Mouse (Mus musculus): ENCODE measurements around the gene Myrf.

The Myrf gene

GRCm38 (mm10) chr19:10205051-10205450 lies 35.5 kb downstream of the Myrf start:
- peak; percentile 58 for DNase-seq (ENCODE audit: low read depth)

- peak; percentile 91 for DNase-seq (ENCODE audit: low read depth)
These were observed 35.9 kb downstream of the Myrf start for GRCm38 (mm10) chr19:10204616-10205001.

- peak; percentile 93 for DNase-seq (ENCODE audit: low read depth)
These were observed 36.5 kb downstream of the Myrf start, which contains the start of the genes Tmem258 and Fen1 for GRCm38 (mm10) chr19:10203848-10204615. Tmem258 (plus strand) TSS chr19:10204014. Fen1 (minus strand) TSS chr19:10204169.

- DNase-seq (ENCODE audit: low read depth) = no peak
These were observed 37.3 kb downstream of the Myrf start for GRCm38 (mm10) chr19:10203146-10203847.

GRCm38 (mm10) chr19:10198723-10199122 lies 41.8 kb downstream of the Myrf start:
- DNase-seq (ENCODE audit: low read depth) = peak; percentile 94

GRCm38 (mm10) chr19:10198286-10198685 lies 42.3 kb downstream of the Myrf start:
- DNase-seq (ENCODE audit: low read depth) = no peak

- peak; percentile 41 for DNase-seq (ENCODE audit: low read depth)
These were observed 43.4 kb downstream of the Myrf start for GRCm38 (mm10) chr19:10197130-10197529.

GRCm38 (mm10) chr19:10195252-10195651 lies 45.3 kb downstream of the Myrf start:
- DNase-seq (ENCODE audit: low read depth) = peak; percentile 73

GRCm38 (mm10) chr19:10194337-10194736 lies 46.2 kb downstream of the Myrf start:
- no peak for DNase-seq (ENCODE audit: low read depth)

GRCm38 (mm10) chr19:10191326-10191725 lies 49.2 kb downstream of the Myrf start:
- DNase-seq (ENCODE audit: low read depth) = no peak

GRCm38 (mm10) chr19:10190796-10191195 lies 49.8 kb downstream of the Myrf start:
- DNase-seq (ENCODE audit: low read depth) = peak; percentile 92

GRCm38 (mm10) chr19:10189940-10190339 lies 50.6 kb downstream of the Myrf start:
- no peak for DNase-seq (ENCODE audit: low read depth)

GRCm38 (mm10) chr19:10189022-10189421 lies 51.5 kb downstream of the Myrf start:
- DNase-seq (ENCODE audit: low read depth) = no peak

GRCm38 (mm10) chr19:10188281-10188811 lies 52.2 kb downstream of the Myrf start:
- no peak for DNase-seq (ENCODE audit: low read depth)

- no peak for DNase-seq (ENCODE audit: low read depth)
These were observed 54.0 kb downstream of the Myrf start for GRCm38 (mm10) chr19:10186569-10186968.

- DNase-seq (ENCODE audit: low read depth) = no peak
These were observed 54.7 kb downstream of the Myrf start for GRCm38 (mm10) chr19:10185876-10186275.

- peak; percentile 93 for DNase-seq (ENCODE audit: low read depth)
These were observed 56.5 kb downstream of the Myrf start for GRCm38 (mm10) chr19:10184096-10184495.

GRCm38 (mm10) chr19:10183299-10183983 lies 57.1 kb downstream of the Myrf start:
- peak; percentile 90 for DNase-seq (ENCODE audit: low read depth)

- DNase-seq (ENCODE audit: low read depth) = peak; percentile 99
These were observed 57.8 kb downstream of the Myrf start, which contains the start of gene Fads1 for GRCm38 (mm10) chr19:10182670-10183298. Fads1 (plus strand) TSS chr19:10182888.

- DNase-seq (ENCODE audit: low read depth) = no peak
These were observed 58.4 kb downstream of the Myrf start for GRCm38 (mm10) chr19:10182142-10182541.

GRCm38 (mm10) chr19:10181225-10181624 lies 59.3 kb downstream of the Myrf start:
- no peak for DNase-seq (ENCODE audit: low read depth)

- DNase-seq (ENCODE audit: low read depth) = peak; percentile 58
These were observed 63.6 kb downstream of the Myrf start for GRCm38 (mm10) chr19:10176941-10177372.
